Mouse (Mus musculus): Measurements from ENCODE around the gene Sdc1.

The Sdc1 gene

GRCm38 (mm10) chr12:8770946-8771843 lies at the start of gene Sdc1:
Gene Sdc1 (plus strand): TSS chr12:8771323.
- ATAC-seq (ENCODE audit: low TSS enrichment): peak; percentile 66

GRCm38 (mm10) chr12:8726890-8727289 lies 44.2 kb upstream of the Sdc1 start:
- no peak for ATAC-seq (ENCODE audit: low TSS enrichment)

- no peak for ATAC-seq (ENCODE audit: low TSS enrichment)
Observed at GRCm38 (mm10) chr12:8728739-8729138, 42.4 kb upstream of the Sdc1 start.

GRCm38 (mm10) chr12:8753654-8754053 lies 17.5 kb upstream of the Sdc1 start:
- no peak; the same call in 1 of the 2 replicates for ATAC-seq (ENCODE audit: low TSS enrichment)

GRCm38 (mm10) chr12:8754116-8754515 lies 17.0 kb upstream of the Sdc1 start:
- peak; percentile 82 for ATAC-seq (ENCODE audit: low TSS enrichment)

GRCm38 (mm10) chr12:8758029-8758428 lies 13.1 kb upstream of the Sdc1 start:
- no peak for ATAC-seq (ENCODE audit: low TSS enrichment)

GRCm38 (mm10) chr12:8759115-8759514 lies 12.0 kb upstream of the Sdc1 start:
- no peak for ATAC-seq (ENCODE audit: low TSS enrichment)

GRCm38 (mm10) chr12:8759779-8760178 lies 11.3 kb upstream of the Sdc1 start:
- ATAC-seq (ENCODE audit: low TSS enrichment): no peak

GRCm38 (mm10) chr12:8760561-8760960 lies 10.6 kb upstream of the Sdc1 start:
- ATAC-seq (ENCODE audit: low TSS enrichment): no peak

- ATAC-seq (ENCODE audit: low TSS enrichment): no peak
Observed at GRCm38 (mm10) chr12:8761058-8761457, 10.1 kb upstream of the Sdc1 start.

- no peak for ATAC-seq (ENCODE audit: low TSS enrichment)
Observed at GRCm38 (mm10) chr12:8762667-8763066, 8.5 kb upstream of the Sdc1 start.

GRCm38 (mm10) chr12:8764221-8764930 lies 6.7 kb upstream of the Sdc1 start:
- ATAC-seq (ENCODE audit: low TSS enrichment): no peak

- peak; percentile 42 for ATAC-seq (ENCODE audit: low TSS enrichment)
Observed at GRCm38 (mm10) chr12:8771844-8772380, 789 bp downstream of the Sdc1 start.

- ATAC-seq (ENCODE audit: low TSS enrichment): no peak
Observed at GRCm38 (mm10) chr12:8772451-8773143, 1.5 kb downstream of the Sdc1 start.

GRCm38 (mm10) chr12:8773336-8773735 lies 2.2 kb downstream of the Sdc1 start:
- no peak for ATAC-seq (ENCODE audit: low TSS enrichment)

- ATAC-seq (ENCODE audit: low TSS enrichment): no peak
Observed at GRCm38 (mm10) chr12:8774183-8774582, 3.1 kb downstream of the Sdc1 start.

GRCm38 (mm10) chr12:8776206-8776605 lies 5.1 kb downstream of the Sdc1 start:
- ATAC-seq (ENCODE audit: low TSS enrichment): no peak

- ATAC-seq (ENCODE audit: low TSS enrichment): no peak
Observed at GRCm38 (mm10) chr12:8776741-8777140, 5.6 kb downstream of the Sdc1 start.

GRCm38 (mm10) chr12:8778106-8778505 lies 7.0 kb downstream of the Sdc1 start:
- ATAC-seq (ENCODE audit: low TSS enrichment): no peak

GRCm38 (mm10) chr12:8779851-8780250 lies 8.7 kb downstream of the Sdc1 start:
- no peak for ATAC-seq (ENCODE audit: low TSS enrichment)

- ATAC-seq (ENCODE audit: low TSS enrichment): no peak
Observed at GRCm38 (mm10) chr12:8781121-8781520, 10.0 kb downstream of the Sdc1 start.

All from frontal cortex, adult (tissue).